Mouse (Mus musculus) G1E (cell line): ENCODE data around the gene Erap1.
"Not testable (repeated sequence)": the region's sequence is repeated elsewhere in the genome, so short reads cannot be mapped to it uniquely, and the experiment has no call there.

Source experiments
- CTCF ChIP-seq: IDR thresholded peaks from 2 replicates; pipeline ENCODE4 v1.5.1; 2012; ENCODE audit warnings: low read depth, low read length, inconsistent platforms, mixed read lengths
- GATA1 ChIP-seq: IDR thresholded peaks from 2 replicates; pipeline ENCODE4 v1.6.1; 2012; ENCODE audit warnings: borderline replicate concordance, low read length, inconsistent platforms, mixed read lengths
- GATA2 ChIP-seq: IDR thresholded peaks from 2 replicates; pipeline ENCODE4 v1.6.1; 2012; ENCODE audit warnings: low read depth, low read length, inconsistent platforms, borderline replicate concordance
- POLR2AphosphoS5 ChIP-seq: IDR thresholded peaks from 2 replicates; pipeline ENCODE4 v1.6.1; 2012; ENCODE audit warnings: low read depth, low read length, inconsistent platforms; ENCODE audit not compliant: insufficient replicate concordance
- TAL1 ChIP-seq: conservative IDR thresholded peaks from 2 replicates; pipeline ENCODE4 v1.6.1; 2012; ENCODE audit warnings: low read depth, low read length, inconsistent platforms, mixed read lengths

GRCm38 (mm10) chr13:74640523-74640920 is 1.2 kb downstream of the Erap1 start:
- TF ChIP-seq CTCF, POLR2AphosphoS5, GATA2, GATA1, TAL1: not testable (repeated sequence)
